Mouse (Mus musculus) heart, postnatal 0 days (tissue): Measurements from ENCODE around the gene Pheta1.

Experiments
- CTCF ChIP-seq: IDR thresholded peaks from 2 replicates; pipeline ENCODE4 v1.5.1; 2016; ENCODE audit warnings: antibody characterized with exemption, control low read depth, low read depth
- EP300 ChIP-seq: IDR thresholded peaks from 2 replicates; pipeline ENCODE4 v1.6.1; 2016; ENCODE audit warnings: antibody characterized with exemption, low read depth

DNA sequence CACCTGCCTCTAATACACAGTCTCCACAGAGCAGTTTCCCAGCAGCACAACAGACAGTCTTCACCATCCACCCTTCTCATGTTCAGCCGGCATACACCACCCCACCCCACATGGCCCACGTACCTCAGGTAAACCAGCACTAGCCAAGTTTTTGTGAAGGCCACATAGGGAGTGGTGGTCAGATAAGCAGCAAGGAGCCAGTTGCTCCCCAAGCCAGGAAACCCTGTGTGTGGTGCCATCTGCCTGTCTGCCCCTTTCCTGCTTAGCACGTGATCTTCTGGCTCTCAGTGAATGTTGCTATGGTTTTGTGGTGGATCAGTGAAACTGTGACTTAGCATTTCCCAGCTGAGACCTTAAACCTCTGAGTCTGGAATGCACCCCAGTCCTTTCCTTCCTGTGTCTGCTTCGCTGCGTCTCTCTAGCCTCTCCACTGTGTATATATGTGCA, 37.3 kb upstream of the Pheta1 start:
- TF ChIP-seq CTCF (no peak), EP300 (no peak)
